Mouse (Mus musculus): ENCODE results near the gene Vmn2r114. TPM values are rescaled to one million over a fixed set of nuclear protein-coding genes. Genes with fewer than 3 reads are reported as not detected.
"Not testable (repeated sequence)": the region's sequence is repeated elsewhere in the genome, so short reads cannot be mapped to it uniquely, and the experiment has no call there.

Vmn2r114 gene
- not detected in 2 replicates for polyA plus RNA-seq (2014; fragmentation: Nextera tagmentation; extraction: Ambion mirVana)

DNA sequence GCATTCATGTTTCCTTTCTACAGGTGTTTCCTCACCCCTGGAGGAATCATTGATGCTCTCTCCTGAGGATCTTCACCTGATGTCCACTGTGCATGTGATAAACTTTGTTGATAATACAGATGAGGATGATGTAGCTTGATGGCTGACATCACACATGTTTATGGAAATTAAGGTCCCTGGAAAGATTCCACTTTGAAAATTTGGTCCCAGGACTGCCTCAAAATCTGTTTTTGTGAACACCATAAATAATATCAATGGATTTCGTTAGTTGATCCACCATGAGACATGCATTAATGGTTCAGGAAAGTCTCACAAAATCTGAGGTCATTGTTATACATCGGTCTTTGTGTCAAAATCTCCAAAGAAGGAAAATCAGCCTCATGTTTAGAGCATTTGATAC is at the start of gene Vmn2r114:
Gene Vmn2r114 (minus strand): TSS at position 101 of the 400 bp plus-strand sequence.
- not testable (repeated sequence) for H3K4me2 ChIP-seq; H3K27ac ChIP-seq (ENCODE audit: low read depth, low read length); DNase-seq (ENCODE audit: low spot score); H3K4me3 ChIP-seq (ENCODE audit: low read depth, low read length); H3K4me1 ChIP-seq (replicated peaks; ENCODE audit: control insufficient read depth, insufficient read depth, low read length); H3K27me3 ChIP-seq (replicated peaks; ENCODE audit: control insufficient read depth, insufficient read depth, low read length); ATAC-seq (replicated peaks; ENCODE audit: low FRiP score); H3K9ac ChIP-seq (ENCODE audit: low read depth, low read length); H3K9me3 ChIP-seq (ENCODE audit: control insufficient read depth, low read length); H3K36me3 ChIP-seq (ENCODE audit: control insufficient read depth, insufficient read depth, low read length)
- WGBS: 74% methylated on average over 2 of the region's 2 CpGs

DNA sequence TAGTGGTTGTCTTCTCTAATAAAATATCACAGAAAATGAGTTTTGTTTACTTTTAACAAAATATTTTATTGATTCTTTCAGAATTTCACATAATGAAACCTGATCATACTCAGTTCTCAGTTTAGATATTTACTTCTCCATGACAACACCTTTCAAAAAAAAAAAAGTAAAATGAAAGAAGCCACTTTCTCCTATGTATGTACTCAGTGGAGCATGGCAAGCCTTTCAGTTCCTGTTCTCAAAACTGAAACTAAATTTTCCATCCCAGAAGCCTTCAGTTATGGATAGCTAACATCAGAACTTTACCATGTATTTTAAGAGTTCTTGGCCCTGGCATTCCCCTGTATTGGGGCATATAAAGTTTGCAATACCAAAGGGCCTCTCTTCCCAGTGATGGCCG is 39.3 kb upstream of the Vmn2r114 start:
- Histone ChIP-seq H3K4me3 (ENCODE audit: low read depth, low read length) (no peak overlapping the region), H3K27ac (ENCODE audit: low read depth, low read length) (no peak overlapping the region), H3K4me2 (no peak overlapping the region), H3K9me3 (ENCODE audit: control insufficient read depth, low read length) (no peaks in the 10 kb centered on the region), H3K4me1 (replicated peaks; ENCODE audit: control insufficient read depth, insufficient read depth, low read length) (no peaks in the 10 kb centered on the region), H3K9ac (ENCODE audit: low read depth, low read length) (no peak overlapping the region), H3K27me3 (replicated peaks; ENCODE audit: control insufficient read depth, insufficient read depth, low read length) (no peaks in the 10 kb centered on the region), H3K36me3 (ENCODE audit: control insufficient read depth, insufficient read depth, low read length) (no peaks in the 10 kb centered on the region)
- ATAC-seq (replicated peaks; ENCODE audit: low FRiP score): no peak
- DNase-seq (ENCODE audit: low spot score): no peak
- 36% methylated on average over 1 of the region's 1 CpGs for WGBS

DNA sequence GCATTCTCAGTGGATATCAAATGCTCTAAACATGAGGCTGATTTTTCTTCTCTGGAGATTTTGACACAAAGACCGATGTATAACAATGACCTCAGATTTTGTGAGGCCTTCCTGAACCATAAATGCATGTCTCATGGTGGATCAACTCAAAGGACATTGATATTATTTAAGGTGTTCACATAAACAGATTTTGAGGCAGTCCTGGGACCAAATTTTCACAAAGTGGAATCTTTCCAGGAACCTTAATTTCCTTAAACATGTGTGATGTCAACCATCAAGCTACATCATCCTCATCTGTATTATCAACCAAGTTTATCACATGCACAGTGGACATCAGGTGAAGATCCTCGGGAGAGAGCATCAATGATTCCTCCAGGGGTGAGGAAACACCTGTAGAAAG is 31.1 kb upstream of the Vmn2r114 start, which contains the start of gene Vmn2r115:
Gene Vmn2r115 (plus strand): TSS at position 301 of the 400 bp plus-strand sequence.
- not testable (repeated sequence) for H3K4me3 ChIP-seq (ENCODE audit: low read depth, low read length); H3K27me3 ChIP-seq (replicated peaks; ENCODE audit: control insufficient read depth, insufficient read depth, low read length); ATAC-seq (replicated peaks; ENCODE audit: low FRiP score); H3K27ac ChIP-seq (ENCODE audit: low read depth, low read length); H3K4me1 ChIP-seq (replicated peaks; ENCODE audit: control insufficient read depth, insufficient read depth, low read length); H3K9ac ChIP-seq (ENCODE audit: low read depth, low read length); H3K36me3 ChIP-seq (ENCODE audit: control insufficient read depth, insufficient read depth, low read length); H3K9me3 ChIP-seq (ENCODE audit: control insufficient read depth, low read length); DNase-seq (ENCODE audit: low spot score); H3K4me2 ChIP-seq
- WGBS: 43% methylated on average over 2 of the region's 2 CpGs

DNA sequence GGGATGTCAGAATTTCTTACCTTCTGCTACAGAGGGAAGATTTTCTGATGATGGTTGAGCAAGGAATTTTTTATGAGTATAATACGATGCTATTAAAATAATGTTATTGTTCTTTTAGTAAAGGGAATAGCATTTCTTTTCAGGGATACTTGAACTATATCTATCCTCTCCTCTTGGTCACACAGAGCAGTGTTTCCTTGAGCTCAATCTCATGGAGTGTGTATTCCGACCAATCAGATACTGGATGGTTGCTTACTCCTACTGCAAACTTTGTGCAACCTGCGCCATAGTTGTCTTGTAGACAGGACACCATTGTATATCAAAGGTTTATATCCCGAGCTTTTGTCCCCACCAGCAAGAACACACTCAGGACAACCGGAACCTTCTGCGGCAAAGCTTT is 18.3 kb upstream of the Vmn2r114 start:
- Histone ChIP-seq H3K36me3 (ENCODE audit: control insufficient read depth, insufficient read depth, low read length) (no peaks in the 10 kb centered on the region), H3K4me1 (replicated peaks; ENCODE audit: control insufficient read depth, insufficient read depth, low read length) (no peaks in the 10 kb centered on the region), H3K4me2 (no peak overlapping the region), H3K9me3 (ENCODE audit: control insufficient read depth, low read length) (no peaks in the 10 kb centered on the region), H3K27ac (ENCODE audit: low read depth, low read length) (no peak overlapping the region), H3K9ac (ENCODE audit: low read depth, low read length) (no peak overlapping the region), H3K4me3 (ENCODE audit: low read depth, low read length) (no peak overlapping the region), H3K27me3 (replicated peaks; ENCODE audit: control insufficient read depth, insufficient read depth, low read length) (no peaks in the 10 kb centered on the region)
- ATAC-seq (replicated peaks; ENCODE audit: low FRiP score) (peak; percentile 36), DNase-seq (ENCODE audit: low spot score) (no peak)
- WGBS: 75% methylated on average over 6 of the region's 6 CpGs

Other genes starting within 250 kb of the Vmn2r114 start
- 5.6 and 6.6 TPM in 2 replicates for gene Zfp40, start 119.3 kb downstream of the Vmn2r114 start, polyA plus RNA-seq (2014; fragmentation: Nextera tagmentation; extraction: Ambion mirVana)
- gene Vmn2r115, start 31.2 kb upstream of the Vmn2r114 start, polyA plus RNA-seq (2014; fragmentation: Nextera tagmentation; extraction: Ambion mirVana): not detected in 2 replicates
- gene Vmn2r116, start 72.1 kb upstream of the Vmn2r114 start, polyA plus RNA-seq (2014; fragmentation: Nextera tagmentation; extraction: Ambion mirVana): not detected in 2 replicates
- not detected in 2 replicates for gene Vmn2r117, start 167.2 kb upstream of the Vmn2r114 start, polyA plus RNA-seq (2014; fragmentation: Nextera tagmentation; extraction: Ambion mirVana)